Mouse (Mus musculus) lung, adult 2 months (tissue): ENCODE data around the gene Pptc7.

ENCODE experiments used
- CTCF ChIP-seq: fragments of 200-500 bp; IDR thresholded peaks from 2 replicates; pipeline ENCODE4 v1.5.1; 2011; ENCODE audit warnings: mild to moderate bottlenecking, low read length, control low read depth; ENCODE audit not compliant: insufficient read depth
- POLR2A ChIP-seq: fragments of 200-500 bp; IDR thresholded peaks from 2 replicates; pipeline ENCODE4 v1.6.1; 2011; ENCODE audit warnings: low read depth, mild to moderate bottlenecking, control low read depth, low read length, borderline replicate concordance; ENCODE audit errors: extremely low read depth

DNA sequence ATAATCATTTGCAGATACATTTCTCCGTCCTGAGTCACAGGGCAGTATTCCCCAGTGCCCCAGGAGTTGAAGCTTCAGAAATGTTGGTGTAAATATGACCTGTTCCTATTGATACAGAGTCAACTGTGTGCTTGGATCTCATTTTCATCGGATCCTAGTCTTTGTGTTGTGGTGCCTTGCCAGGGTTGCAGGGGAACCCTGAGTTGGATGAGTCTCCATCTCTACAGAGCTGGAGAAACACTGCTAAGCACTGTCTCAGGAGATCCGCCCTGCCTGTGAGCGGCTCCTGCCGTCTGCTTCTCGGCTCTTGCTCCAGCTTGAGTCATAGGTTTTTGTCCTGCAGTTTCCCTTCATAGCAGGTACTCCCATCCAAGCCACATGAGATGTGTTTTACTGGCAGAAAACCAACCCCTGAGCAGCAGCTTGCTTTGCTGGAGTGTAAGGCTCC lies 15.9 kb downstream of the Pptc7 start:
- no peak for TF ChIP-seq CTCF
- no peak for TF ChIP-seq POLR2A
